Mouse (Mus musculus) intestine, embryonic 15.5 days (tissue): Measurements from ENCODE around the gene Ifi213. TPM values are rescaled to one million over a fixed set of nuclear protein-coding genes. Genes with fewer than 3 reads are reported as not detected.
"Not testable (repeated sequence)": the region's sequence is repeated elsewhere in the genome, so short reads cannot be mapped to it uniquely, and the experiment has no call there.

Experiments
- ATAC-seq: fragments of 200-750 bp; cut with Nextera tagmentation; 2 replicates; pipeline ENCODE4 v1.8.0; 2017; ENCODE audit warnings: moderate TSS enrichment, moderate library complexity
- H3K27ac ChIP-seq: fragments of 300-500 bp; sonication (generic); 2 replicates; pipeline ENCODE4 v1.5.1; 2015; ENCODE audit warnings: mild to moderate bottlenecking, inconsistent platforms
- H3K27me3 ChIP-seq: fragments of 300-500 bp; sonication (generic); replicated peaks from 2 replicates; pipeline ENCODE4 v1.6.1; 2015; ENCODE audit warnings: inconsistent platforms
- H3K36me3 ChIP-seq: fragments of 300-500 bp; sonication (generic); 2 replicates; pipeline ENCODE4 v1.6.1; 2015; ENCODE audit warnings: inconsistent platforms
- H3K4me1 ChIP-seq: fragments of 300-500 bp; sonication (generic); replicated peaks from 2 replicates; pipeline ENCODE4 v1.6.1; 2015; ENCODE audit warnings: inconsistent platforms
- H3K4me2 ChIP-seq: fragments of 300-500 bp; sonication (generic); replicated peaks from 2 replicates; pipeline ENCODE4 v1.6.1; 2015; ENCODE audit warnings: mild to moderate bottlenecking, inconsistent platforms
- H3K4me3 ChIP-seq: fragments of 300-500 bp; sonication (generic); replicated peaks from 2 replicates; pipeline ENCODE4 v1.5.1; 2015; ENCODE audit warnings: inconsistent platforms
- H3K9ac ChIP-seq: fragments of 300-500 bp; sonication (generic); 2 replicates; pipeline ENCODE4 v1.6.1; 2015; ENCODE audit warnings: inconsistent platforms
- H3K9me3 ChIP-seq: fragments of 300-500 bp; sonication (generic); 2 replicates; pipeline ENCODE4 v1.6.1; 2016; ENCODE audit warnings: inconsistent platforms
- WGBS: fragments of 180-500 bp; shearing (Covaris S2); methylation state at CpG from one replicate; pipeline ENCODE4 v1.1.7; 2015; 5-methylcytosine and 5-hydroxymethylcytosine counted together
- polyA plus RNA-seq: library from polyadenylated mRNA; unstranded; fragments of >200 nt; fragmentation: Nextera tagmentation; extraction: Ambion mirVana; gene quantifications from 2 replicates; pipeline ENCODE4 v1.2.1, GENCODE M21; 2015

Gene Ifi213
- 0.14 and 0.24 TPM in 2 replicates for polyA plus RNA-seq

DNA sequence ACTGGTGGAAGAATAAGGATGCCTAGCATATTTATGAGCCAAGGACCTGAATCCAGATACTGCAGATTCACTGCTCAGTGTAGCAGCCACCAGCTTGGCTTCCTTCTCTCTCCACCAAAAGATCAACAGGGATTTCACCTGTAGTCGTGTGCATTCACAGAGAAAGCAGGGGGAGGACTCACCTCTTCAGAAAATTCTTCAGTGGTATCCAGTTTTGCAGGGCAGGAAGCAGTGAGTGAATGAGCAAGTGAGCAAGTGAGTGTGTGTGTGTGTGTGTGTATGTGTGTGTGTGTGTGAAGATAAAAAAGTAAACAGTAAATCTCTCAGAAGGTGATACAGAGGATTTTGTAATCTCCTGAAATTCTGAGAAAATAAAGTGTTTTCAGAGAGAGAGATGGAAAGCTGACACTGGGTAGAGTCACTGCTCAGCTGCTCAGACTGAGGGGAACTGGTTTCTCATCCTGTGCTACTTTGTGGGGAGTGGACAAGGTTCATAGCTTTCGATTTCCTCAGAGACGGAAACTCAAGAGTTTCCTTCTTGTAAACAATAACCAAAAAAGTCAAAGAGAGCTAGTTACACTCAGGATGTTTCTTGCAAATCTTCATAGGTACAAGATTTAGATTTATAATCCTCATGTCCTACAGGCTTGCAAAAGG lies at the start of gene Ifi213:
TSS of gene Ifi213 (minus strand) at position 437 of the 657 bp plus-strand sequence.
- WGBS = 49% methylated on average over 3 of the region's 3 CpGs
- H3K27ac ChIP-seq = not testable (repeated sequence)

DNA sequence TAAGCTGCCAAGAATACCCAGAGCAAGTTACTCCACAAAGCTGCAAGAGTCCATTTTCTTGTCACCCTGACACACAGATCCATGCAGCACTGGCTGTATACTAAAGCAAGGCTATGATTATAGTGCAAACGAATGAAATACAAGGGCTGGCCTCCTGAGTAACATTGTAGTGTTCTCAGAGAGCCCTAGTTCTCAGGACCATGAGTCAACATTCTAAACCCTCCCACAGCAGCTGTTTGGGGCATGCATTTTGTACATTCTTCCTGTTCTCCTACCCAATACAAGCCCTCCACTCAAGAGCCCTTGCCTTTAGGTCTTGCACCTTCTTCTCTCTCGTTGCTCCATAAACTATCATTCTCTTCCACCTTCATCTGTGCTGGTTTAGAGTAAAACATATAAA lies 46.3 kb upstream of the Ifi213 start:
- Histone ChIP-seq H3K9me3 (no peaks in the 10 kb centered on the region), H3K27me3 (no peaks in the 10 kb centered on the region), H3K4me1 (no peaks in the 10 kb centered on the region), H3K27ac (no peak overlapping the region), H3K9ac (no peak overlapping the region), H3K4me3 (no peak overlapping the region), H3K36me3 (no peaks in the 10 kb centered on the region), H3K4me2 (no peak overlapping the region)
- 83% methylated on average over 2 of the region's 2 CpGs for WGBS
- ATAC-seq = no peak

More for the DNA sequence above, at the start of gene Ifi213:
- not testable (repeated sequence) for H3K27me3 ChIP-seq, H3K4me3 ChIP-seq, H3K36me3 ChIP-seq, ATAC-seq, H3K9me3 ChIP-seq, H3K4me1 ChIP-seq, H3K4me2 ChIP-seq, H3K9ac ChIP-seq

DNA sequence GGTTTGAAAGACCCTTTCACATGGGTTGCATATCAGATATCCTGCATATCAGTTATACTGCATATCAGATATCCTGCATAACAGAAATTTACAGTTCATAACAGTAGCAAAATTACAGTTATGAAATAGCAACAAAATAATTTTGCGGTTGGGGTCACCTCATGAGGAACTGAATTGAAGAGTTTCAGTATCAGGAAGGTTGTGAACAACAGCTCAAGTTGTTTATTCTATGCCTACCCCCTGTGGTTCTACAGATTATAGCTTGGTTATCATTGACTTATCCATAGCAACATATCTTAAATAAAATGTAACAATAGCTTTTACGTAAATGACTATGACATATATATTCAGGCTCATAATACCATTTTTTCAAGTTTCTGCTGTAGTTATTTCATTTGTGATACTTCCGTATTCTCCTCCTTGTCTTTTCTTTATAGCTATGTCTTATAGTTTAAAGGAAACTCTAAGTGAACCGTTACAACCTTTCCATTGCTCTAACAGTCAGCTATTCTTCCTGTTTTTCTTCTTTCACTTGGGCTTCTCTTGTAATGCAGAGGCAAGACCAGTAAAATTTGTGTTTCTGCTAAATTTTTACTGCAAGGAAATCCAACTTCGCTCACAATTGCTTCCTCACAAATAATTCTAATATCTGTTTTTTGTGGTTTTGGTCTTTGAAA lies 35.0 kb upstream of the Ifi213 start:
- Histone ChIP-seq H3K4me3 (no peak overlapping the region), H3K36me3 (no peaks in the 10 kb centered on the region), H3K9ac (no peak overlapping the region), H3K27me3 (no peaks in the 10 kb centered on the region), H3K27ac (no peak overlapping the region), H3K4me1 (no peaks in the 10 kb centered on the region), H3K4me2 (no peak overlapping the region), H3K9me3 (no peaks in the 10 kb centered on the region)
- 90% methylated on average over 5 of the region's 5 CpGs for WGBS
- no peak for ATAC-seq

GRCm38 (mm10) chr1:173630622-173631021 lies 31.5 kb upstream of the Ifi213 start, which contains the start of gene Ifi209:
Gene Ifi209 (plus strand): TSS chr1:173630917.
- H3K4me3 ChIP-seq, H3K4me2 ChIP-seq, H3K4me1 ChIP-seq, H3K27ac ChIP-seq, H3K36me3 ChIP-seq, H3K9ac ChIP-seq, H3K27me3 ChIP-seq, H3K9me3 ChIP-seq, ATAC-seq: not testable (repeated sequence)
- WGBS = 83% methylated on average over 2 of the region's 2 CpGs

DNA sequence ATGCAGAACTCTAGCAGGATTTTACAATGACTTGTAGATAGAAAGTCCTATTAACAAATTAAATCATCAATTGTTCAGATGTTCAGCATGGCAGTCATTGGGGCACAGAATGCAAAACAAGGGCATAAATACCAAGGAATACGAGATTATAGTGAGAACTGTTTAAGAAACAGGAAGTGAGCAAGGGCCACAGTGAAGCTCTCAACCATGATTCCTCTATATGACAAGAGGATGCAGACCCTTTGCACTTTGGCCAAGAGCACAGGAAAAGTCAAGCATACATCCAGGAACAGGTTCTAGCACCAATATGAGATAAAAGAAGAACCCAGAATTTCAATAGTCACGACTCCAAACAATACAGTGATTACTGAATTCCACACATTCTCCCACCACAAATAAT lies 27.6 kb upstream of the Ifi213 start:
- Histone ChIP-seq H3K4me1 (no peaks in the 10 kb centered on the region), H3K4me3 (no peak overlapping the region), H3K36me3 (no peaks in the 10 kb centered on the region), H3K27me3 (no peaks in the 10 kb centered on the region), H3K9ac (no peak overlapping the region), H3K27ac (no peak overlapping the region), H3K4me2 (no peak overlapping the region), H3K9me3 (no peaks in the 10 kb centered on the region)
- WGBS = 71% methylated on average over 2 of the region's 2 CpGs
- no peak for ATAC-seq

- H3K4me2 ChIP-seq = no peak overlapping the region
- H3K9me3 ChIP-seq = no peaks in the 10 kb centered on the region
- no peaks in the 10 kb centered on the region for H3K4me1 ChIP-seq
- H3K36me3 ChIP-seq = no peaks in the 10 kb centered on the region
- no peak overlapping the region for H3K27ac ChIP-seq
- no peak overlapping the region for H3K9ac ChIP-seq
- WGBS = 80% methylated on average over 2 of the region's 2 CpGs
- H3K4me3 ChIP-seq = no peak overlapping the region
- no peaks in the 10 kb centered on the region for H3K27me3 ChIP-seq
- no peak for ATAC-seq
Measured at GRCm38 (mm10) chr1:173624052-173624451, 25.0 kb upstream of the Ifi213 start.

GRCm38 (mm10) chr1:173622216-173622615 lies 23.1 kb upstream of the Ifi213 start:
- not testable (repeated sequence) for H3K36me3 ChIP-seq, H3K4me2 ChIP-seq, H3K9ac ChIP-seq, H3K9me3 ChIP-seq, H3K4me1 ChIP-seq, H3K27ac ChIP-seq, ATAC-seq, H3K27me3 ChIP-seq, H3K4me3 ChIP-seq
- WGBS = 89% methylated on average over 2 of the region's 2 CpGs

- 80% methylated on average over 3 of the region's 3 CpGs for WGBS
- H3K4me2 ChIP-seq, H3K4me1 ChIP-seq, H3K27me3 ChIP-seq, H3K36me3 ChIP-seq, H3K9ac ChIP-seq, H3K27ac ChIP-seq, H3K4me3 ChIP-seq, H3K9me3 ChIP-seq, ATAC-seq: not testable (repeated sequence)
Measured at GRCm38 (mm10) chr1:173610291-173610690, 11.2 kb upstream of the Ifi213 start.

- not testable (repeated sequence) for H3K36me3 ChIP-seq, H3K27ac ChIP-seq, H3K4me2 ChIP-seq, H3K4me3 ChIP-seq, H3K9me3 ChIP-seq, ATAC-seq, H3K9ac ChIP-seq, H3K27me3 ChIP-seq, H3K4me1 ChIP-seq
- 87% methylated on average over 2 of the region's 2 CpGs for WGBS
Measured at GRCm38 (mm10) chr1:173589698-173590097, 9.4 kb downstream of the Ifi213 start.

DNA sequence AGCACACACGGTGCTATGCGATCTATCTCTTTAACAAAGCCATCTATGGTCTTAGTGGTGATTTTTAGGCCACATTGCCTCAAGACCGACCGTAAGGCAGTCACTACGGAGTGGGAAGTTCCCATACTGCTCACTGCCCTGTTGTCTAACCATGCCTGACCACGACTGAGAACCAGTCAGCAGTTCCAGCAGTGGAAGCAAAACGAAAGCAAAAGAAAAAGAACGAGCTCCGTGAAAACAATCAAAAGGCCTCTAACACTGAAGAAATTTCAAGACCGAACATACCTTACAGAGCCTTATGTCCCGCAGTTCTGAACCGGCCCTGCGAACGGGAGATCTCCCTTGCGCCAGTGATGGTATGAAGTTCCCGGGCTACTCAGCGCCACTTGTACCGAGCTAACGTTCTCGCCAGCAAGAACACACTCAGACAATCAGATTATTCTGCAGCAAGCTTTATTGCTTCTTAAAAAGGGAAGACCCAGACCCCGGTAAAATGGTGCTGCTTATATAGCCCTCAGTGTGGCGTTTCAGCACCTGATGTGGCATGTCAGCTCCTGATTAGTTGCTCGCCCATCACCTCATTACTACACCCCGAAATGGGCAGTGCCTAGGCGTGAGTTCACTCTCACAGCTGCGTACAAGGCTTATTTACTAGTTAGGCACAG lies 19.0 kb downstream of the Ifi213 start:
- peaks cover 3% of the 10 kb centered on the region; the same call in 1 of the 2 replicates for H3K9me3 ChIP-seq
- H3K4me3 ChIP-seq = no peak overlapping the region
- no peak overlapping the region for H3K4me2 ChIP-seq
- H3K4me1 ChIP-seq = no peaks in the 10 kb centered on the region
- H3K27me3 ChIP-seq = no peaks in the 10 kb centered on the region
- ATAC-seq = no peak
- H3K27ac ChIP-seq = no peak overlapping the region
- 93% methylated on average over 26 of the region's 26 CpGs for WGBS
- no peak overlapping the region for H3K9ac ChIP-seq
- H3K36me3 ChIP-seq = no peaks in the 10 kb centered on the region

- Histone ChIP-seq H3K9ac (no peak overlapping the region), H3K4me1 (no peaks in the 10 kb centered on the region), H3K27ac (no peak overlapping the region), H3K36me3 (no peaks in the 10 kb centered on the region), H3K4me2 (no peak overlapping the region), H3K9me3 (peaks cover 3% of the 10 kb centered on the region; the same call in 1 of the 2 replicates), H3K27me3 (no peaks in the 10 kb centered on the region), H3K4me3 (no peak overlapping the region)
- WGBS = 90% methylated on average over 9 of the region's 9 CpGs
- ATAC-seq = no peak
Measured at GRCm38 (mm10) chr1:173579079-173579478, 20.0 kb downstream of the Ifi213 start.

- not testable (repeated sequence) for H3K4me3 ChIP-seq, H3K27me3 ChIP-seq, H3K27ac ChIP-seq, H3K4me2 ChIP-seq, H3K9ac ChIP-seq, H3K9me3 ChIP-seq, H3K36me3 ChIP-seq, ATAC-seq, H3K4me1 ChIP-seq
- WGBS = 85% methylated on average over 5 of the region's 5 CpGs
Measured at GRCm38 (mm10) chr1:173550491-173551050, 48.5 kb downstream of the Ifi213 start.
